In the genomic region with DNA sequence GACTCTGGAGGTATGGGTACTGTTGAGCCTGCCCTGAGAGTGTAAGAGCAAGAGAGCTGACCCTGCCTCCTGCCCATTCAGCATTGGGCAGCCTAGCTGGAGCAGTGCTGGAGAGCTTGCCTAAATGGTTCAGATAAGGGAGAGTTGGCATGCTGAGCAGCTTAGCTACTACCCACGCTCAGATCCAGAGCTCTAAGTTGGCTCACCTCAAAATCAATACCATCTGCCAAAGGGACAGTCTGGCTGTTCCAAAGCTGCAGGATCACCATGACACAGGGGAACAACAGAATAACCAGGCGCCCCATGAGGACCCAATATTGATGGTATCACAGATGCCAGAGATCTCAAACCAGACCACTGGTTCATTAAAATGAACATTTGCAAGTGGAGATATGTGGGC, we compare ENCODE assay signal across 29 mouse cellular contexts.
A peak's percentile ranks its signal among the peaks of the same experiment; 100 is the strongest.
DNase-seq lines count a peak whose midpoint lies in the region; ATAC-seq and TF ChIP-seq lines count a peak whose summit lies in the region.
"Had no signal": no experiment of that assay in that cellular context is flagged by ENCODE, and none has a peak within 500 bp of the region (broad histone marks: within the 10 kb centered on the region; RNA-seq: fewer than 3 reads in every experiment).

No protein-coding gene starts in this region.

- no peak for TF ChIP-seq CTCF in lung, adult 2 months (IDR thresholded peaks at IDR 0.05; ENCODE audit: insufficient read depth, low read length)

- H3K36me3 ChIP-seq in lung, embryonic 16.5 days (ENCODE audit: control insufficient read depth, insufficient read depth, low read length): no peaks in the 10 kb centered on the region
- H3K36me3 ChIP-seq: heart, embryonic 10.5 days; heart, embryonic 15.5 days; midbrain, embryonic 13.5 days; neural tube, embryonic 15.5 days had no signal

- no peaks in the 10 kb centered on the region for H3K27me3 ChIP-seq in lung, embryonic 16.5 days (ENCODE audit: control insufficient read depth, insufficient read depth, low read depth, low read length)
- H3K27me3 ChIP-seq: heart, embryonic 15.5 days; megakaryocyte, embryonic 14.5 days; midbrain, embryonic 13.5 days; neural tube, embryonic 15.5 days; Patski had no signal

- peaks cover 10% of the 10 kb centered on the region for H3K4me1 ChIP-seq in lung, embryonic 16.5 days (replicated peaks; ENCODE audit: control insufficient read depth, insufficient read depth, low read length)
- H3K4me1 ChIP-seq in lung, adult 2 months (ENCODE audit: control insufficient read depth, insufficient read depth, low read length): peaks cover 14% of the 10 kb centered on the region
- H3K4me1 ChIP-seq: heart, embryonic 10.5 days; heart, embryonic 15.5 days; megakaryocyte, embryonic 14.5 days; midbrain, embryonic 13.5 days; neural tube, embryonic 15.5 days had no signal

- H3K4me2 ChIP-seq in lung, embryonic 16.5 days (ENCODE audit: low read depth, low read length): no peak overlapping the region
- H3K4me2 ChIP-seq: heart, embryonic 15.5 days; lung, embryonic 14.5 days; midbrain, embryonic 13.5 days; neural tube, embryonic 15.5 days had no signal

- DNase-seq in frontal cortex, postnatal 10 days (ENCODE audit: low spot score in 2 of 2): no peak
- no peak for DNase-seq in lung, adult 2 months
- peak; percentile 42 to 83 for DNase-seq in layer of hippocampus, adult 18-20 months (ENCODE audit: low spot score in 2 of 2)
- peak; percentile 82 for DNase-seq in layer of hippocampus, adult 9-11 months
- no peak for DNase-seq in gastrocnemius, adult 18-20 months (ENCODE audit: low spot score)
- no peak for DNase-seq in urinary bladder, postnatal 10 days (ENCODE audit: low spot score)
- DNase-seq: adrenal gland, postnatal 14 days; cerebellum, adult 11-12 months; cerebellum, adult 9-11 months; kidney, adult 8-10 months; kidney, postnatal 4 days; left cerebral cortex, postnatal 4 days; liver; lung, embryonic 14.5 days; right cerebral cortex, postnatal 4 days; thymus, adult 2 months; thymus, postnatal 36 days had no signal

- TF ChIP-seq POLR2A in lung, adult 2 months (IDR thresholded peaks at IDR 0.05; ENCODE audit: borderline replicate concordance, extremely low read depth, low read depth, low read length): no peak

- peak; percentile 87 for ATAC-seq in frontal cortex, adult (ENCODE audit: low TSS enrichment)
- peak; percentile 21 for ATAC-seq in lung, embryonic 16.5 days (ENCODE audit: low read depth)
- ATAC-seq: forebrain, embryonic 14.5 days; intestine, embryonic 16.5 days; Patski had no signal

- no peak overlapping the region for H3K9ac ChIP-seq in lung, embryonic 16.5 days (ENCODE audit: low read length)
- H3K9ac ChIP-seq: heart, embryonic 15.5 days; liver, embryonic 14.5 days; lung, embryonic 14.5 days; midbrain, embryonic 13.5 days; neural tube, embryonic 15.5 days had no signal

- H3K27ac ChIP-seq in lung, embryonic 16.5 days (ENCODE audit: low read length): 0 out of 2 replicates have a peak overlapping the region, but pooled peaks have one; percentile 1
- H3K27ac ChIP-seq: heart, embryonic 10.5 days; heart, embryonic 15.5 days; kidney, postnatal 0 days; liver, embryonic 14.5 days; midbrain, embryonic 13.5 days; neural tube, embryonic 15.5 days had no signal

- 71% methylated on average over 2 of the region's 2 CpGs for WGBS in lung, embryonic 16.5 days
- 67% methylated on average over 2 of the region's 2 CpGs for WGBS in lung, adult 2 months

- H3K4me3 ChIP-seq in lung, embryonic 16.5 days (ENCODE audit: low read length): no peak overlapping the region
- H3K4me3 ChIP-seq in lung, adult 2 months (replicated peaks; ENCODE audit: extremely low read depth, low read depth, low read length): no peak overlapping the region
- H3K4me3 ChIP-seq: heart, embryonic 10.5 days; heart, embryonic 15.5 days; megakaryocyte, embryonic 14.5 days; midbrain, embryonic 13.5 days; neural tube, embryonic 15.5 days had no signal

- H3K9me3 ChIP-seq in lung, embryonic 16.5 days (ENCODE audit: control insufficient read depth, low read length): no peaks in the 10 kb centered on the region
- H3K9me3 ChIP-seq: heart, embryonic 10.5 days; heart, embryonic 15.5 days; midbrain, embryonic 13.5 days; neural tube, embryonic 15.5 days had no signal

Comparison
In these comparisons a context has a peak if more than half of its experiments do, and no peak if none do; other contexts are left out.
1. DNase-seq: peak in layer of hippocampus, adult 18-20 months (2 of 2) and layer of hippocampus, adult 9-11 months (single experiment); none in frontal cortex, postnatal 10 days (0 of 2), lung, adult 2 months (single experiment), gastrocnemius, adult 18-20 months (single experiment) and urinary bladder, postnatal 10 days (single experiment).